Mouse (Mus musculus): ENCODE measurements at regions not wholly inside any gene's neighbourhood (a gene's known extent, or its start where the extent isn't known, plus 50 kb on each side); places are given as distances from the start of the nearest gene placed in this dataset.

DNA sequence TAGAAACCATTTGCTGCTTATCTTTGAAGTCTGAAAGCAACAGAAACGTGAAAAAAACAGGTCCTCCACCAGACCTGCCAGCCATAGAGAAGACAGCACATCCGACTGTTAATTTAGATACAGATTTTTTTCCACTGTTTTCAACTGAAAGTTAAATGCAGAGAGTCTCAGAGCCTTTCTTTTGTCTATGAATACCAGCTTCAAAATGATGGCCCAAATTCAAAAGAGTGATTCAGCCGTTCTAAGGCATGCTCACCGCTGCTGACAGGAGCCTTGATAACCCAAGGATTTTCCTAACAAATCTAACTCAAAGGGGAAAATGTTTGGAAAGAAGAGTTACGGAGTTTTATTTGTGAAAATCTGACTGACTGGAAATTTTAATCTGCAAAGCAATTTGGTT is 207.1 kb upstream of the Gcfc2 start:
- Histone ChIP-seq H3K4me3 (replicated peaks; ENCODE audit: low read length) (no peak overlapping the region), H3K36me3 (ENCODE audit: insufficient read depth, low read length) (no peaks in the 10 kb centered on the region), H3K4me1 (replicated peaks; ENCODE audit: low read depth, low read length) (no peaks in the 10 kb centered on the region), H3K27me3 (ENCODE audit: insufficient read depth, low read length) (no peaks in the 10 kb centered on the region), H3K9me3 (ENCODE audit: low read length) (no peaks in the 10 kb centered on the region)
- TF ChIP-seq NANOG (IDR thresholded peaks at IDR 0.05; ENCODE audit: borderline replicate concordance, low read length) (no peak), POU5F1 (IDR thresholded peaks at IDR 0.05; ENCODE audit: borderline replicate concordance, low read length) (no peak), CTCF (conservative IDR thresholded peaks at IDR 0.05; ENCODE audit: low read length) (no peak)

DNA sequence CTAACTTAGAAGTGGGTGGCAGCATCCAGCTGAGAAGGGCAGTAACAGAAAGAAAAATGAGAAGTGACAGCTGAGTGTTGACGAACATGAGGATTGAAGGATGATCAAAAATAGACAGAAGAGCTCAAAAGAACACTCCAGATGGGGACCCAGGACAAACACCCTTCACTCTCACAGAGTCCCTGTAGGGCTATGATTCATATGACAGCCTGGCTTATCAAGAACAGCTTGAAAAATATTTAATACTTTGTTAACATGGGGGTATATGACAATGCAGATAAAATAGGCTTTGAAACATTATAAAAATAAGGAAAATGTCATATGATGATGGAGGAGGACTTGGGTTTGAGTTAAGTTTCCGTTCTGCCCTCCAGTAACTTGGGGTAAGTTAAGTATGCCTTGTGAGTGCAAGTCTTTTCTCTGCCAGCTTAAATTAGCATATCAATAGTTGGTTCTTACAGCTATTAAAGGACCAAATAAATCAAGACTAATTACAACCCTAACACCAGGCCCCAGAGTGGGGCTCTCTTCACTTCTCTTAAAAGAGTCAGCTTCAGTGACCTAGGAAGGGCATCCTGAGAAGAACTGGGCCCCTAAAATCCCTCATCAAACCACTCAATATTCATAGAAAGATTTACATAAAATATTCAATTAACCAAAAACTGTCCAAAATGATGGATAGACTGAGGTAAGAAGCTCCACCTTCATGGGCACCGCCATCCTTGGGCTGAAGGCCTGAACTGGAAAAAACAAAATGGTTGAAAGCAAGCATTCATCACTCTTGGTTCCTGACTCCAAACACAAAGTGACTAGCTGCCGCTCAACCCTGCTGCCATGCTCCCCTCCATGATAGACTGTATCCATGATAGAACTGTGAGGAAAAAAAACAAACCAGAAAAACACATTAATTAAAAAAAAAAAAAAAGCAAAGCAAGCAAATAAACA is 198.6 kb upstream of the Gcfc2 start:
- H3K36me3 ChIP-seq (ENCODE audit: insufficient read depth, low read length): no peaks in the 10 kb centered on the region
- no peaks in the 10 kb centered on the region for H3K27me3 ChIP-seq (ENCODE audit: insufficient read depth, low read length)
- no peak overlapping the region for H3K4me3 ChIP-seq (replicated peaks; ENCODE audit: low read length)
- peaks cover 33% of the 10 kb centered on the region for H3K9me3 ChIP-seq (ENCODE audit: low read length)
- no peaks in the 10 kb centered on the region for H3K4me1 ChIP-seq (replicated peaks; ENCODE audit: low read depth, low read length)
- TF ChIP-seq CTCF (conservative IDR thresholded peaks at IDR 0.05; ENCODE audit: low read length): no peak
- no peak for TF ChIP-seq NANOG (IDR thresholded peaks at IDR 0.05; ENCODE audit: borderline replicate concordance, low read length)
- no peak for TF ChIP-seq POU5F1 (IDR thresholded peaks at IDR 0.05; ENCODE audit: borderline replicate concordance, low read length)

DNA sequence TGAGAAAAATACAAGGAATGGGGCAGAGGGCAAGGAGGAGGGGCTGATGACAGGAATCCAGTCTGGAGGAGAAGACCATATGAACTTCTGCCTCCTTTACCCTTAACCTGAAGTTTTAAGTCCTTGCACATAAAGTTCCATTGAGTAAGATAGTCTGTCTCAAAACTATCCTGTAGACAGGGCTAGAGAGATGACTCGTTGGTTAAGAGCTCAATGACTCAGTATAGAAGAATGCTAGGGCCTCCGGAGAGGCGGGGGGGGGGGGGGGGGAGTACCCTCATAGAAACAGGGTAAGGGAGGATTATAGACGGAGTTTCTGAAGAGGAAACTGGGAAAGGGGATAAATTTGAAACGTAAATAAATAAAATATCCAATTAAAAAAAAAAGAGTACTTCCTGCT is 191.8 kb upstream of the Gcfc2 start:
- Histone ChIP-seq H3K27me3 (ENCODE audit: insufficient read depth, low read length) (no peaks in the 10 kb centered on the region), H3K4me1 (replicated peaks; ENCODE audit: low read depth, low read length) (no peaks in the 10 kb centered on the region), H3K9me3 (ENCODE audit: low read length) (peaks cover 90% of the 10 kb centered on the region), H3K36me3 (ENCODE audit: insufficient read depth, low read length) (no peaks in the 10 kb centered on the region), H3K4me3 (replicated peaks; ENCODE audit: low read length) (no peak overlapping the region)
- TF ChIP-seq NANOG (IDR thresholded peaks at IDR 0.05; ENCODE audit: borderline replicate concordance, low read length) (no peak), CTCF (conservative IDR thresholded peaks at IDR 0.05; ENCODE audit: low read length) (no peak), POU5F1 (IDR thresholded peaks at IDR 0.05; ENCODE audit: borderline replicate concordance, low read length) (no peak)

DNA sequence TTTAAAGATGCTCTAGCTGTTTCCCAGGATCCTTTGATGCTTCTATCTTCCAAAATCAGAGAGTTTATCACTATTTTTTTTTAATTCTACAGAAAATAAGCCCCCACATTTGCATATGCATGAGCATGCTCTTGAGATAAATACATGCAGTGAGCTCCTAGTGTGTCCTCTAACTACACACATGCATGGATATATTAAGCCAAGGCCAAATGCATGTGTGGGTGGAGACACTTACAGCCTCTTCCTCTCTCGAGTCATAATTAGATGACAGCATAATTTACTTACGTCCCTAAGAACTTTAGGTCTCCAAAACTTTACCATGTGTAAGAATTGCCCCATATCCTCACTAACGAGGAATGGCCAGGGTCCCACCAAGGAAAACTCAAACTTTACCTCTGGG is 189.9 kb upstream of the Gcfc2 start:
- Histone ChIP-seq H3K27me3 (ENCODE audit: insufficient read depth, low read length) (no peaks in the 10 kb centered on the region), H3K4me1 (replicated peaks; ENCODE audit: low read depth, low read length) (no peaks in the 10 kb centered on the region), H3K9me3 (ENCODE audit: low read length) (peaks cover 96% of the 10 kb centered on the region), H3K4me3 (replicated peaks; ENCODE audit: low read length) (no peak overlapping the region), H3K36me3 (ENCODE audit: insufficient read depth, low read length) (no peaks in the 10 kb centered on the region)
- TF ChIP-seq NANOG (IDR thresholded peaks at IDR 0.05; ENCODE audit: borderline replicate concordance, low read length): no peak
- no peak for TF ChIP-seq POU5F1 (IDR thresholded peaks at IDR 0.05; ENCODE audit: borderline replicate concordance, low read length)
- TF ChIP-seq CTCF (conservative IDR thresholded peaks at IDR 0.05; ENCODE audit: low read length): no peak

DNA sequence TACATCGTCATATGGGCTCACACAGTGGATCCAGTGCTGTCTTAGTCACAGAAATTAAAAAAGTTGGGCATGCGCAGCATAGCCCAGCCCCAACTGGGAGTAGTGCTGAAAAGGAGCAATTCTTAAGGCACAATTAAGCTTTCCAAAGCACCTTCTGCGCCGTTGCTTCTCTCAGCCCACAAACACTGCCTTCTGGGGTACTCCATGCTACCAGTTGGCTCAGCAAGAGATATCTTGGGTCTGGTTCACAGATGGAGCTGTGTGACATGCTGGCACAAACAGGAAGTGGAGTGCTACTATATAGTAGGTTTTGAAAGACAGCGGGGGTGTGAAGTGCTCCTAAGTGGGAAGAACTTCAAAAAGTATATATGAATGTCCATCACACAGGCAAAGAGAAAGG is 185.0 kb upstream of the Gcfc2 start:
- TF ChIP-seq POU5F1 (IDR thresholded peaks at IDR 0.05; ENCODE audit: borderline replicate concordance, low read length): no peak
- no peak for TF ChIP-seq CTCF (conservative IDR thresholded peaks at IDR 0.05; ENCODE audit: low read length)
- no peak for TF ChIP-seq NANOG (IDR thresholded peaks at IDR 0.05; ENCODE audit: borderline replicate concordance, low read length)
- H3K36me3 ChIP-seq (ENCODE audit: insufficient read depth, low read length): no peaks in the 10 kb centered on the region
- no peaks in the 10 kb centered on the region for H3K27me3 ChIP-seq (ENCODE audit: insufficient read depth, low read length)
- peaks cover 71% of the 10 kb centered on the region for H3K9me3 ChIP-seq (ENCODE audit: low read length)
- H3K4me1 ChIP-seq (replicated peaks; ENCODE audit: low read depth, low read length): no peaks in the 10 kb centered on the region
- H3K4me3 ChIP-seq (replicated peaks; ENCODE audit: low read length): no peak overlapping the region

DNA sequence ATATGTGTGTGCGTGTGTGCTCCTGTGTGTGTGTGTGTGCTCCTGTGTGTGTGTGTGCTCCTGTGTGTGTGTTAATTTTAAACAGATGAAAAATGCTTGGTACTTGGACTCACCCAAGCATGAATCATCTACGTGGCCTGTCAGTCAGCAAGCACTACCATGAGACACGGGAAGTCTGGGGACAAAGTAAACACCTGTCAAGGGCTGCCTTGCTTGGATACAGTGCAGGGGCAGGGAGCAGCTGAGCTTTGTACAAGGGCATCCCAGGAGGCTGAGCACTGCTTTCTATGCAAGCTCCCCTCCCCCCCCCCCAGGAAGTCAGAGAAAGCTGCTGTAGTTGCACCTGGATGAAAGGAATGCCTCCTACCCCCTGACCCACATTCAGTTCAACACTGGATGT is 173.8 kb upstream of the Gcfc2 start:
- Histone ChIP-seq H3K9me3 (ENCODE audit: low read length) (peaks cover 9% of the 10 kb centered on the region; the same call in 1 of the 2 replicates), H3K4me3 (replicated peaks; ENCODE audit: low read length) (no peak overlapping the region), H3K36me3 (ENCODE audit: insufficient read depth, low read length) (no peaks in the 10 kb centered on the region), H3K4me1 (replicated peaks; ENCODE audit: low read depth, low read length) (no peaks in the 10 kb centered on the region), H3K27me3 (ENCODE audit: insufficient read depth, low read length) (no peaks in the 10 kb centered on the region)
- TF ChIP-seq POU5F1 (IDR thresholded peaks at IDR 0.05; ENCODE audit: borderline replicate concordance, low read length) (no peak), NANOG (IDR thresholded peaks at IDR 0.05; ENCODE audit: borderline replicate concordance, low read length) (no peak), CTCF (conservative IDR thresholded peaks at IDR 0.05; ENCODE audit: low read length) (no peak)

DNA sequence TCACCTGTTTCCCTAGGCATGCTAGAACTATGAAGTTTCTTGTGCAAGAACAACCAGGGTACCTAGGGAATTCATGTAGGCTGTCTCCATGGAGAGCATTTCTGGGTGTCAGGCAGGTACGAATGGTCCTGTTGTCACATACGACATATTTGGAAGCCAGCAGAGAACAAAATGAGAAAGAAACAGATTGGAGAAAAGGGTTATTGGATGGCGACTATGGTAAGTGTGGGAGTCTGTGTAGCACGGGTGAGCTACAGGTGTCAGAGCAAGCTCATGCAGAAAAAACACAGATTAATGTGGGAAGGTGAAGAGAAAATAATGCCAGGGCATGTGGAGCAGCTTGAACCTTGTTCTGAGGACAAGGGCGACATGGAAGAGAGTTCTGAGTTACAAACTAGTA is 171.8 kb upstream of the Gcfc2 start:
- Histone ChIP-seq H3K4me3 (replicated peaks; ENCODE audit: low read length) (no peak overlapping the region), H3K36me3 (ENCODE audit: insufficient read depth, low read length) (no peaks in the 10 kb centered on the region), H3K9me3 (ENCODE audit: low read length) (peaks cover 9% of the 10 kb centered on the region; the same call in 1 of the 2 replicates), H3K27me3 (ENCODE audit: insufficient read depth, low read length) (no peaks in the 10 kb centered on the region), H3K4me1 (replicated peaks; ENCODE audit: low read depth, low read length) (no peaks in the 10 kb centered on the region)
- TF ChIP-seq CTCF (conservative IDR thresholded peaks at IDR 0.05; ENCODE audit: low read length) (no peak), POU5F1 (IDR thresholded peaks at IDR 0.05; ENCODE audit: borderline replicate concordance, low read length) (no peak)

DNA sequence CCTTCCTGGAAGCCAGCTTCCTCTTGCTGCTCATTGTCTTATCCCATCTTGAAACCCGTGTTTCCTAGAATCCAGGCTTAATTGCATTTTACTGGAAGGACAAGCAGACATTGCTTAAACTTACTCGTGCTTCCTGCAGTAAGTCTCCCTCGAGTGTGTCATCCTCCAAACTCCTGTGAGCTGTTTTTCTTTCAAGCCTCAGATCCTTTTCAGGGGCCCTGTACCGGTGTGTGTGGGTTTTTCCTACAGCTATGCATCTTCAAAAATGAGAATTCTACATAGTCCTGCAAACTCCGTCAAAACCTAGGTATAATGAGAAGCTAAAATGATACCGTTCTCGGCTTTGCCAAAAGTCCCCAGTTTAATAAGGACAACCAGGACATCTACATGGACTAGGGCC is 167.2 kb upstream of the Gcfc2 start:
- Histone ChIP-seq H3K36me3 (ENCODE audit: insufficient read depth, low read length) (no peaks in the 10 kb centered on the region), H3K9me3 (ENCODE audit: low read length) (no peaks in the 10 kb centered on the region), H3K4me3 (replicated peaks; ENCODE audit: low read length) (no peak overlapping the region), H3K4me1 (replicated peaks; ENCODE audit: low read depth, low read length) (no peaks in the 10 kb centered on the region), H3K27me3 (ENCODE audit: insufficient read depth, low read length) (no peaks in the 10 kb centered on the region)
- TF ChIP-seq CTCF (conservative IDR thresholded peaks at IDR 0.05; ENCODE audit: low read length): no peak
- no peak for TF ChIP-seq NANOG (IDR thresholded peaks at IDR 0.05; ENCODE audit: borderline replicate concordance, low read length)
- TF ChIP-seq POU5F1 (IDR thresholded peaks at IDR 0.05; ENCODE audit: borderline replicate concordance, low read length): no peak
